Mouse (Mus musculus) neural tube, embryonic 10.5 days (tissue): ENCODE results near the gene Ddit4.

ENCODE experiments used
- DNase-seq: peaks from one replicate; pipeline ENCODE4 v3.0.0-alpha.2; 2017; ENCODE audit warnings: low spot score; ENCODE audit errors: extremely low spot score

The Ddit4 gene

DNA sequence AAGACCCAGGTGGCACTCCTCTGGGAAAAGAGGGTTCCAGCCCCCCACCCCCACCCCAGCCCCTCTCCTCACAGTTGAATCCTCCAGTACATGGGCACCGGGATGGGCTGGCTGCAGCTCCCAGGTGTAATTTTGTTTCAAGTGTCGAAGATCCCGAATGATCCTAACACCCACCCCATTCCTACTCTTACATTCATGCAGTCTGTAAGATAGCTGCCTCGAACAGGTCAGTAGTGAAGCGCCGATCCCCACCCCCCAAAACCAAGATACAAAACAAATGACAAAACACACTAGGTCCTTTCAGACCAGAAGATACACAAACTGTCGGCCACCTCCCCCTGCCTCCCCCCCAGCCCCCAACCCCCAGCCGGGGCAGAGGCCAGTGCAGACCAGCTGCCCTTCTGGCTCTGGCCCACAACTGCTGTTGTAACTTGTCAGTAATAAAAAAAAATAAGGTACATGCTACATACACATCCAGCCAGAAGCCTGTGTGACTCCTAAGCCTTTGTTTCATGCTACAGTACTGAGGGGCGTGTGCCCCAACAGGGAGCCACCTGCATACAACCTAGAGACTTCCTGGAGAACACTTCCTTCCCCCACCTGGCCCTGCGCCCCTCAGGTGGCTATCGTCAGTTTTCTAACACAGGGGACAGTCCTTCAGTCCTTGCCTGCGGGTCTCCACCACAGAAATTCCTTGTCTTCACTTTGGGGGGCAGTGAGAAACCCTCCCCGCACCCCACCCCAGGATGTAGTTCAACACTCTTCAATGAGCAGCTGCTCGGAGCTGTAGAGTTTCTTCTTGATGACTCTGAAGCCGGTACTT is 1.6 kb downstream of the Ddit4 start:
- DNase-seq, result peak; percentile 15

- peak; percentile 13 for DNase-seq
These were observed 2.4 kb downstream of the Ddit4 start for GRCm38 (mm10) chr10:59949255-59949648.

DNA sequence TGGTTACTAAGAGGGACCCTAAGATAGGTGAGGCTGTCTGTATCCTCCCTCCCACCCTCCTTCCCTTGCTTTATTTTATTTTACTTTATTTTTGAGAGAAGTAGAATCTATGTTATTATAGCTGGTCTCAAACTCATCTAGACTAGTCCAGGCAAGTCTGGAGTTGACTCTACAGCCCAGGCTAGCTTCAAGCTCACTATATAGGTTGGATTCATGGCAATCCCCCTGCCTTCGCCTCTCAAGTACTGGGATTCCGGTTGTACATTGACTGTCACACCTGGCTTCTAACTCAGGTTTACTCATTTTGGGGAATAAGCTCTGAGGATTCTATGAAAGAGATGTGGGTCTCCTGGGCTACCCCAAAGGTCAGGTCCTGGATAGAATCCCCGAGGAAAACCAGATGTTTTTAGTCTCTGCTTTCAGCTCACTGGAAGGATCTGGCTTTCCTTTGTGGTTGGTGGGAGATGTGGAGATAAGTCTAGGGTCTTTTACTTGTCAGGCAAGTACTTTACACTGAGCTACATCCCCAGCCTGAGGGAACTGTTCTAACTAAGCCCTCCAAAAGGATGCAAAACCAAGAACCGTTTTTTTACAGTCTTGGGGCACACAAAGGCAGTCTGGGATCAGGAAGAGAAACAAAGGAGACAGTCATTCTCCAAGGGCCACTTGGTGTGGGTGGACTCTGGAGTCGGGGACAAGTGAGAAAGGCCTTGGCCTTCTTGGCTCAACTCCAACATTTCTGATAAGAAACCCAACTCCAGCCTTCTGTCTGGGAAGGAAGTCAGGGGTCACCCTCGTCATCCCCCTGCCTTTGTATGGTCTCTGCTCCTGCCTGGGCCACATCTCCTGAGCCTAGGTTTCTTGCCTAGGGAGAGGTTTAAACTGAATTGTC is 3.0 kb downstream of the Ddit4 start:
- DNase-seq, result peak; percentile 14

DNA sequence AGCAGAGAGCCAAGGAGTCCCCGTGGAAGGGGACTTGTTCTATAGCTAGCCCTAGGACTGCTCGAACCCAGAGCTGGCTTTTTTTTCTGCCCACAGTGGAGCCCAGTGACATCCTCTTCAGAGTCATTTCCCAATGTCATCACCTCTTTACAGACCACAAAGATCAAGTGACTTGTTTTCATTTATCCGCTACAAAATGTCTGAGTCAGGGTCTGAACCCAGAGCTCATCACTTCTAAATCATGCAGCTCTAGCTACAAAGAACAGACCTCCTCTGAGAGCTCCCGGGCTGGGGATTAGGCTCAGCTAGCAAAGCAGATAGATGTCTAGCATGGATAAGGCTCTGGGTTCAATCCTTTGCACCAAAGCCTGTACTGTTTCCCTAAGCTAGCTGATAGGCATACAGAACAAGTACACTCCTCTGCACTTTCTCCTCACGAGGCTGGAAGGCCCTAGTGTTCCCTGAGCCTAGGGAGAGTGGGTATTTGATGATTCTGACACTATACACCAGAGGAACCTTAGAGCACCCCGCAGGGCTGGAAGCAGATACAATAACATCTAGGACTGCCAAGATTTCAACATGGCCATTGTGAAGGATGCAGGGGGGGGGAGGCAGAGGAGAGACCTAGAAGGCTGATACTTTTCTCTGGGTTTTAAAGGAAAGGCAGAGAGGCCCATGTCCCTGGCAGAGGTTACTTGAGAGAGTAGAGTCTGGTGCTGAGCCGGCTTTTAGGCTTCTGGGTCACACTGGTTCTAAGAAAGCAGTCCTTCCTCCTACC is 4.1 kb downstream of the Ddit4 start:
- DNase-seq, result peak; percentile 11

- no peak for DNase-seq
These were observed 5.3 kb downstream of the Ddit4 start for GRCm38 (mm10) chr10:59946362-59946761.

- DNase-seq, result no peak
These were observed 6.2 kb downstream of the Ddit4 start for GRCm38 (mm10) chr10:59945416-59945815.

- no peak for DNase-seq
These were observed 8.1 kb downstream of the Ddit4 start for GRCm38 (mm10) chr10:59943421-59943989.

GRCm38 (mm10) chr10:59942847-59943420 is 8.7 kb downstream of the Ddit4 start:
- no peak for DNase-seq

DNA sequence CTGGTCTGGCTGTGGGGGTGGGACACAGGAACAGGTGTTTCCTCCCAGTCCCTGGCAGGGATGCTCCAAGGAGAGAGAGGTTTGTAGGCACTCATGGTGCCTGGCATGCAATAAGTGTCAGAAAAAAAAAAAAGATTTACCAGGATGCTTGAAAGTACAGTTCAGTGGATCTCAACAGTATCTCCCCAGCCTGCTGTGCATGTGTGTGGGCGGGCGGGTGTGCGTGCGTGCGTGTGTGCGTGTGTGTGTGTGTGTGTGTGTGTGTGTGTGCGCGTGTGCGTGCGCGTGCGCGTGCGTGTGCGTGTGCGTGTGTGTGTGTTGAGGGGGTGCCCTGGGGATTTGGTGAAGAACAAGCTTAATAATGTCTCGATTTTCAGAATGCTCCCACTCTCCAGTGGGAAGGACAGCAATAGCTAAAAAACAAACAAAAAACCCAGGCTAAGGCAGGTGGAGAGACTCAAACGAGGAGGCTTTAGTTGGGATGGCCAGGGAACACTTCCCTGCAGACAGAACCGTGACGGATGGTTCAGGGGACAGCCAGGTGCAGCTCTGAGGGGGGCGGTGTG is 9.3 kb downstream of the Ddit4 start:
- DNase-seq, result no peak

- DNase-seq, result no peak
These were observed 12.6 kb downstream of the Ddit4 start for GRCm38 (mm10) chr10:59939081-59939480.

GRCm38 (mm10) chr10:59938662-59939061 is 13.0 kb downstream of the Ddit4 start:
- DNase-seq, result no peak

DNA sequence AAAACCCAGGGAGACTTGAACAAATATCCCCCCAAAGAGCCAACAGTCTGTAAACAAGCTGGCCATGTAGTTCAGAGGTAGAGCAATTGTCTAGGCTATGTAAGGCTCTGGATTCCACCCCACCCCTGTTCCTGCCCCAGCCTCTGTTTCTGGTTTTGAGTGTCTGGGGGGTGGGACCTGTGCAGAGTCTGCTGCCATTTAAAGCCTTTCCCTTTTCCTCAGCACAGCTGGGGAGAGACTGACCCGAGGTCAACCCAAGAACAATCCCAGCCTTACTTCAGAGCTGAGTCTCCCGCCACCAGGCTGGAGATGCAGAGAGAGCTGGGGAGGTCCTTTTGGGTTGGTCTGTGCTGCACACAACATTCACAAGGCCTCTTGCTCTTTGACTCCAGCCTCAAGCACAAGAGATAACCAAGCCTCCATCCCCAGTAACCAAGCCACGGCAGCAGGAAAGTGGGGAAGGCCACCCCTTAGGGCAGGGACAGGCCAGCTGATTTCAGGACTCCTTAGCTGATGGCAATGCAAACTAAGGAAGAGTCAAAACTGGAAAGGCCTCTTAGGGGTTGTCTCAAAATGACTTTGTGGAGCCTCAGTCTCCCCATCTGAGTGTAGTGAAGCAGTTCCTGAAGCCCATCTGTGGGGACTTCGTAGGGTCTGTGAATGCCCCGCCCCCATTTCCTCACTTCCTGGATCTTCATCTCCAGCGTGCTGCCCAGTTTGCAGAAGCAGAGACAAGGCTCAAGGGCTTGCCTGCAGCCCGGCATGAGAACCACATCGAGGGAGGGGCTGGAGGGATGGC is 15.4 kb downstream of the Ddit4 start:
- DNase-seq, result no peak

GRCm38 (mm10) chr10:59934039-59934438 is 17.6 kb downstream of the Ddit4 start:
- DNase-seq, result no peak

GRCm38 (mm10) chr10:59932521-59932920 is 19.1 kb downstream of the Ddit4 start:
- no peak for DNase-seq

DNA sequence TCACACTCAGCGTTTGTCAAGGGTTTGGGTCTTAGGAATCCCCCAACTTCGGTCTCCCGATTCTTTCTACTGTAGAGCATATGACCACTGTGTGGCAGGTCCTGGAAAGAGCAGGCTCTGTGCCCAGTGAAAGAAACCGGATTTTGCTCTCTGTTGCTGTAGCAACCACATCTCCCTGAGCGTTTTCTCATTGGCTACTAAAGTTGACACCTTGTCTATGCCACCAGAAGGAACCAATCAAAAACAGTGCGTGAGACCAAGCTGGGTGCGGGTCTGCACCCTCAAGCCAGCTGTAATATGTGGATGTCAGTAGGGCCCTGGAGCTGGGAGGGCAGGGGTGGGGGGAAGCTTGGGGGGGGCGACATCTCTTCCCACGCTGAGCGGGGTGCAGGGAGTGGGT is 20.6 kb downstream of the Ddit4 start:
- no peak for DNase-seq

GRCm38 (mm10) chr10:59929205-59929604 is 22.4 kb downstream of the Ddit4 start:
- DNase-seq, result no peak

GRCm38 (mm10) chr10:59924305-59924704 is 27.3 kb downstream of the Ddit4 start:
- DNase-seq, result no peak

DNA sequence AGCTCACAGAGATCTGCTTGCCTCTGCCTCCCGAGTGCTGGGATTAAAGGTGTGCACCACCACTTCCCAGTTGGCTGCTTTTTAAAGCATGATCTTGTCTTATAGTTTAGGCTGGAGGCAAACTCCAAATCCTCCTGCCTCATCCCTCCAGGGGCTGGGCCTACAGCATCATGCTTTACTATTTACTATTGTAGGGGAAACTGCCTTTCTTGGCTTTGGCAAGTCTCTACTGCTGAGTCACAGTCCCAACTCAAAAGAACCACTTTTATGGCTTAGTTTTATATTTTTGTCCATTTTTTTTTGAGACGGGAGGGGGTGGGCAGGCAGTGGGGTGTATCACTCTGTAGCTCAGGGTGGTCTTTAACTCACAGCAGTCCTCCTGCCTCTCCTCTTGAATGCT is 28.1 kb downstream of the Ddit4 start:
- no peak for DNase-seq

- DNase-seq, result peak; percentile 76
These were observed 30.6 kb downstream of the Ddit4 start for GRCm38 (mm10) chr10:59920810-59921681.
